Mouse (Mus musculus) gastrocnemius, adult 8-10 months (tissue): ENCODE measurements around the gene Orc6. TPM values are rescaled to one million over a fixed set of nuclear protein-coding genes. Genes with fewer than 3 reads are reported as not detected.

Experiments
- total RNA-seq, 4 experiments: library from RNA; stranded (reverse); gene quantifications; 2 replicates each; pipeline ENCODE4 v1.2.4; 2022

Gene Orc6
- total RNA-seq, 4 experiments from 2014 or later = 3.0 to 4.0 (median 3.2) TPM

Other genes with a start within 250 kb of the Orc6 start
- gene Fbxw9, start 239.6 kb upstream of the Orc6 start, total RNA-seq = 1 to 10 TPM; 1.4 to 2.5 (median 1.8) TPM
- gene Gm5741, start 231.7 kb upstream of the Orc6 start, total RNA-seq = not detected
- gene Dhps, start 227.9 kb upstream of the Orc6 start, total RNA-seq = 10 to 100 TPM; 34.1 to 38.9 (median 36.0) TPM
- 10 to 100 TPM; 40.7 to 49.9 (median 46.3) TPM for gene Wdr83os, start 218.9 kb upstream of the Orc6 start, total RNA-seq
- gene Wdr83, start 218.3 kb upstream of the Orc6 start, total RNA-seq = 10 to 100 TPM; 15.4 to 20.4 (median 16.0) TPM
- gene Man2b1, start 216.4 kb upstream of the Orc6 start, total RNA-seq = 1 to 10 TPM; 6.4 to 9.8 (median 8.1) TPM
- 1 to 10 TPM in 2 of 4 experiments, under 1 TPM in 2; 0.51 to 1.4 (median 0.90) TPM for gene Zfp791, start 176.5 kb upstream of the Orc6 start, total RNA-seq
- gene Cks1brt, start 147.7 kb upstream of the Orc6 start, total RNA-seq = not detected
- gene Olfr371, start 73.6 kb upstream of the Orc6 start, total RNA-seq = not detected
- 10 to 100 TPM; 54.5 to 57.3 (median 55.8) TPM for gene Vps35, start 170 bp downstream of the Orc6 start, total RNA-seq
- gene Mylk3, start 86.7 kb downstream of the Orc6 start, total RNA-seq = 1 to 10 TPM in 3 of 4 experiments, under 1 TPM in 1; 0.47 to 2.0 (median 1.5) TPM
- gene 4921524J17Rik, start 133.2 kb downstream of the Orc6 start, total RNA-seq = 10 to 100 TPM in 2 of 4 experiments, 1 to 10 TPM in 2; 9.1 to 12.6 (median 10.2) TPM
- 100 to 1,000 TPM; 252 to 313 (median 291) TPM for gene Gpt2, start 192.9 kb downstream of the Orc6 start, total RNA-seq